Mouse (Mus musculus) cerebellum, adult 2 months (tissue): ENCODE measurements around the gene Rmnd5a. TPM values are rescaled to one million over a fixed set of nuclear protein-coding genes. Genes with fewer than 3 reads are reported as not detected.

Experiments
- DNase-seq, 2 experiments: peaks; one replicate each; pipeline ENCODE4 v3.0.0; 2021
- H3K27ac ChIP-seq: fragments of 200-500 bp; 2 replicates; pipeline ENCODE4 v1.5.1; 2012; ENCODE audit warnings: low read length, control low read depth, inconsistent platforms; ENCODE audit not compliant: insufficient read depth
- H3K27me3 ChIP-seq: fragments of 200-500 bp; 2 replicates; pipeline ENCODE4 v1.6.1; 2012; ENCODE audit warnings: inconsistent platforms, mild to moderate bottlenecking, low read length, moderate library complexity; ENCODE audit not compliant: control insufficient read depth, insufficient read depth
- H3K4me1 ChIP-seq: fragments of 200-500 bp; 2 replicates; pipeline ENCODE4 v1.6.1; 2011; ENCODE audit warnings: low read length; ENCODE audit not compliant: control insufficient read depth, insufficient read depth
- H3K4me3 ChIP-seq: fragments of 200-500 bp; replicated peaks from 2 replicates; pipeline ENCODE3; 2011; ENCODE audit warnings: mild to moderate bottlenecking, low read depth, low read length, control low read depth; ENCODE audit not compliant: insufficient read depth
- CTCF ChIP-seq: fragments of 200-500 bp; IDR thresholded peaks from 2 replicates; pipeline ENCODE4 v1.5.1; 2011; ENCODE audit warnings: low read depth, mild to moderate bottlenecking, control low read depth, low read length, moderate library complexity, borderline replicate concordance; ENCODE audit not compliant: insufficient read depth
- POLR2A ChIP-seq: fragments of 200-500 bp; IDR thresholded peaks from 2 replicates; pipeline ENCODE4 v1.6.1; 2011; ENCODE audit warnings: low read length, control low read depth, borderline replicate concordance; ENCODE audit not compliant: insufficient read depth
- WGBS: fragments of 180-500 bp; shearing (Covaris S2); methylation state at CpG from one replicate; pipeline ENCODE4 v1.1.7; 2018; 5-methylcytosine and 5-hydroxymethylcytosine counted together
- polyA plus RNA-seq: library from polyadenylated mRNA; depleted of rRNA; stranded (reverse); fragments of >200 nt; gene quantifications from 2 replicates; pipeline ENCODE4 v1.2.3, GENCODE M21; 2012; rRNA removed

The Rmnd5a gene
- polyA plus RNA-seq, 1 experiment = 110 TPM

DNA sequence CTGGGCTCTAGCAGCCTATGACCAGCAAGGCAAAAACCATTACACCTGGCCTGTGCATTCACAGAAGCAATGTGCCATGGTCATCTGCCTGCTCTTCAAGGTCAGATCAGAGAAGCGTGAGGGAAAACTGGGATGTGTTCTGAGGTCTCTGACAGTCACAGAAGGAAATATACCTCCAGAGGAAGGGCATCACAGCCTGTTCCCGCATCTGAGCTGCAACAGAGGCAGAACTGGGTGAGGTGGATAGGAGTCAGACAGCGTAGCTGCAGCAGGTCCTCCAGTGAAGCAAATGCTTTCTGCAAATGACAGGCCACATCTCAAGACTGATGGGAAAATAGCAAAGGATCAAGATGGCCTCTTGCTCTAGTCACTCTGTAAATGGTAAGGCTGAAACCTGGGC lies 101.5 kb downstream of the Rmnd5a start:
- Histone ChIP-seq H3K27me3 (no peaks in the 10 kb centered on the region), H3K27ac (no peak overlapping the region), H3K4me3 (no peak overlapping the region), H3K4me1 (no peaks in the 10 kb centered on the region)
- no peak for TF ChIP-seq POLR2A
- TF ChIP-seq CTCF = no peak
- DNase-seq = no peak
- WGBS = 83% methylated on average over 3 of the region's 3 CpGs

Other genes with a start within 250 kb of the Rmnd5a start
- gene Fabp1, start 240.8 kb downstream of the Rmnd5a start, polyA plus RNA-seq = not detected in 2 replicates
- gene Krcc1, start 169.0 kb downstream of the Rmnd5a start, polyA plus RNA-seq = 19.3 and 20.5 TPM in 2 replicates
- 3.1 and 5.0 TPM in 2 replicates for gene Smyd1, start 118.4 kb downstream of the Rmnd5a start, polyA plus RNA-seq
- not detected in 2 replicates for gene Cd8b1, start 117.8 kb downstream of the Rmnd5a start, polyA plus RNA-seq
- gene Cd8a, start 67.2 kb downstream of the Rmnd5a start, polyA plus RNA-seq = 0.03 TPM in 1 of 2 replicates, not detected in the other
- gene Rnf103, start 53.3 kb upstream of the Rmnd5a start, polyA plus RNA-seq = 40.2 and 40.6 TPM in 2 replicates
- gene Chmp3, start 103.2 kb upstream of the Rmnd5a start, polyA plus RNA-seq = 115 and 125 TPM in 2 replicates
- gene Kdm3a, start 192.4 kb upstream of the Rmnd5a start, polyA plus RNA-seq = 26.9 and 28.1 TPM in 2 replicates